Mouse (Mus musculus) myocyte (in vitro differentiated cells): ENCODE results near the gene Kif26b. TPM values are rescaled to one million over a fixed set of nuclear protein-coding genes. Genes with fewer than 3 reads are reported as not detected.

Experiments
- H3K27me3 ChIP-seq: one replicate; pipeline ENCODE4 v1.6.1; 2011; ENCODE audit not compliant: control insufficient read depth, insufficient read depth, insufficient read length
- H3K36me3 ChIP-seq: one replicate; pipeline ENCODE4 v1.6.1; 2011; ENCODE audit not compliant: control insufficient read depth, insufficient read depth
- H3K4me2 ChIP-seq: one replicate; pipeline ENCODE4 v1.6.1; 2011; ENCODE audit warnings: low read depth, control low read depth
- H3K4me3 ChIP-seq: one replicate; pipeline ENCODE4 v1.5.1; 2011; ENCODE audit warnings: mild to moderate bottlenecking, control low read depth, moderate library complexity
- H3K79me2 ChIP-seq: one replicate; pipeline ENCODE4 v1.6.1; 2011; ENCODE audit not compliant: control insufficient read depth, insufficient read depth
- H3ac ChIP-seq: one replicate; pipeline ENCODE4 v1.6.1; 2011; ENCODE audit not compliant: control insufficient read depth, insufficient read length
- CEBPB ChIP-seq: IDR thresholded peaks from 2 replicates; pipeline ENCODE4 v1.6.1; 2011; ENCODE audit warnings: mild to moderate bottlenecking, moderate library complexity; ENCODE audit not compliant: poor library complexity, insufficient read depth, severe bottlenecking
- E2F4 ChIP-seq: IDR thresholded peaks from one replicate; pipeline ENCODE4 v1.6.1; 2011; ENCODE audit warnings: mild to moderate bottlenecking, control low read depth, moderate library complexity; ENCODE audit not compliant: insufficient read depth
- MAX ChIP-seq: IDR thresholded peaks from one replicate; pipeline ENCODE4 v1.6.1; 2011; ENCODE audit warnings: low read depth, mild to moderate bottlenecking, control low read depth
- MYOD1 ChIP-seq, 3 experiments: IDR thresholded peaks; one replicate each; pipeline ENCODE4 v1.6.1; 2011; ENCODE audit warnings: control low read depth in 2 of 3, low read depth in 2 of 3, mild to moderate bottlenecking in 2 of 3, moderate library complexity in 1 of 3; ENCODE audit not compliant: insufficient read length in 2 of 3, control insufficient read depth in 1 of 3
- MYOG ChIP-seq, 3 experiments: IDR thresholded peaks; one replicate each; pipeline ENCODE4 v1.6.1; 2011; ENCODE audit warnings: control low read depth in 2 of 3, low read depth in 2 of 3, mild to moderate bottlenecking in 2 of 3; ENCODE audit not compliant: insufficient read length in 2 of 3, control insufficient read depth in 1 of 3, insufficient read depth in 1 of 3
- POLR2A ChIP-seq: IDR thresholded peaks from one replicate; pipeline ENCODE4 v1.6.1; 2011; ENCODE audit warnings: low read depth, mild to moderate bottlenecking, control low read depth, moderate library complexity; ENCODE audit not compliant: insufficient read length
- POLR2AphosphoS2 ChIP-seq: IDR thresholded peaks from one replicate; pipeline ENCODE4 v1.6.1; 2011; ENCODE audit warnings: low read depth, control low read depth; ENCODE audit not compliant: insufficient read length
- REST ChIP-seq: IDR thresholded peaks from one replicate; pipeline ENCODE4 v1.6.1; 2011; ENCODE audit warnings: mild to moderate bottlenecking, control low read depth, moderate library complexity; ENCODE audit not compliant: insufficient read depth, insufficient read length
- SRF ChIP-seq: IDR thresholded peaks from one replicate; pipeline ENCODE4 v1.6.1; 2011; ENCODE audit warnings: low read depth; ENCODE audit not compliant: control insufficient read depth, insufficient read length
- TCF12 ChIP-seq: IDR thresholded peaks from one replicate; pipeline ENCODE4 v1.6.1; 2011; ENCODE audit warnings: mild to moderate bottlenecking, control low read depth; ENCODE audit not compliant: poor library complexity, insufficient read depth, severe bottlenecking
- TCF3 ChIP-seq: IDR thresholded peaks from one replicate; pipeline ENCODE4 v1.6.1; 2011; ENCODE audit warnings: low read depth, control low read depth; ENCODE audit not compliant: insufficient read length
- USF1 ChIP-seq: IDR thresholded peaks from one replicate; pipeline ENCODE4 v1.6.1; 2011; ENCODE audit warnings: low read depth, mild to moderate bottlenecking, control low read depth, moderate library complexity
- polyA plus RNA-seq: library from polyadenylated mRNA; unstranded; fragments of >200 nt; fragmentation: generic; extraction: Trizol; gene quantifications from one replicate; pipeline ENCODE4 v1.2.1, GENCODE M21; 2012; ENCODE audit warnings: missing spikeins

The Kif26b gene
- polyA plus RNA-seq, 1 experiment = 5.9 TPM

GRCm38 (mm10) chr1:178489127-178489526, 39.8 kb upstream of the Kif26b start:
- H3K79me2 ChIP-seq = no peaks in the 10 kb centered on the region
- no peaks in the 10 kb centered on the region for H3K36me3 ChIP-seq
- no peak overlapping the region for H3K4me2 ChIP-seq
- H3K4me3 ChIP-seq = no peak overlapping the region
- H3K27me3 ChIP-seq = no peaks in the 10 kb centered on the region
- H3ac ChIP-seq = no peak overlapping the region
- no peak for TF ChIP-seq REST
- no peak for TF ChIP-seq MYOD1 (IDR thresholded peaks at IDR 0.05; ENCODE audit: control insufficient read depth in 1 of 3, insufficient read length in 2 of 3, low read depth in 2 of 3)
- no peak for TF ChIP-seq CEBPB
- no peak for TF ChIP-seq USF1
- TF ChIP-seq MYOG (IDR thresholded peaks at IDR 0.05; ENCODE audit: control insufficient read depth in 1 of 3, insufficient read depth in 1 of 3, insufficient read length in 2 of 3, low read depth in 2 of 3) = no peak
- no peak for TF ChIP-seq SRF
- TF ChIP-seq TCF12 = no peak
- no peak for TF ChIP-seq POLR2AphosphoS2
- no peak for TF ChIP-seq TCF3
- TF ChIP-seq E2F4 = no peak
- no peak for TF ChIP-seq MAX
- TF ChIP-seq POLR2A = no peak

GRCm38 (mm10) chr1:178491733-178492132, 37.2 kb upstream of the Kif26b start:
- Histone ChIP-seq H3K4me2 (no peak overlapping the region), H3K4me3 (no peak overlapping the region), H3K79me2 (no peaks in the 10 kb centered on the region), H3ac (no peak overlapping the region), H3K36me3 (no peaks in the 10 kb centered on the region), H3K27me3 (no peaks in the 10 kb centered on the region)
- TF ChIP-seq TCF3 = no peak
- TF ChIP-seq MYOG (IDR thresholded peaks at IDR 0.05; ENCODE audit: control insufficient read depth in 1 of 3, insufficient read depth in 1 of 3, insufficient read length in 2 of 3, low read depth in 2 of 3) = no peak
- no peak for TF ChIP-seq REST

DNA sequence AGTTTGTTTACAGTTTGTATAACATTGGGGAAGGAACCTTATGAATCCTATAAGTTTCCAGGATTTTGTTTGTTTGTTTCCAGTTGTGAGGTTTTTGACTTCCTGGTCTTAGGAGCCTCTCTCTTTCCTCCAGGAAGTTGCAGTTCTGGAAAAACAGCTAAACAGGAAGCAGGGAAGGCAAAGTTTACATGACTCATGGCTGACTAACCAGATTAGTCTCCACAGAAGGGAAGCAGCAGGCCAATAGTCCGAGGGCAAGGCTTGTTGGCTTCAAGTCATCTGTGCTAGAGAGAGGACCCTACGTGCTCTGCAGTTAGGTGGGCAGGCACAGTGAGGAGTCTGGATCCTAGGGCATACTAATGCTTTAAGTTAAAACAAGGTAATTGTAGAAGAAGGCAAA, 36.4 kb upstream of the Kif26b start:
- no peaks in the 10 kb centered on the region for H3K79me2 ChIP-seq
- H3K36me3 ChIP-seq = no peaks in the 10 kb centered on the region
- no peak overlapping the region for H3K4me3 ChIP-seq
- H3ac ChIP-seq = no peak overlapping the region
- TF ChIP-seq POLR2A (no peak), USF1 (no peak), SRF (no peak), E2F4 (no peak), TCF12 (no peak), POLR2AphosphoS2 (no peak), REST (no peak), CEBPB (no peak), MYOD1 (IDR thresholded peaks at IDR 0.05; ENCODE audit: control insufficient read depth in 1 of 3, insufficient read length in 2 of 3, low read depth in 2 of 3) (no peak), TCF3 (no peak), MAX (no peak), MYOG (IDR thresholded peaks at IDR 0.05; ENCODE audit: control insufficient read depth in 1 of 3, insufficient read depth in 1 of 3, insufficient read length in 2 of 3, low read depth in 2 of 3) (no peak)
- peak overlapping the region; percentile 12 for H3K4me2 ChIP-seq
- no peaks in the 10 kb centered on the region for H3K27me3 ChIP-seq

- H3K4me3 ChIP-seq = no peak overlapping the region
- H3K36me3 ChIP-seq = no peaks in the 10 kb centered on the region
- H3K27me3 ChIP-seq = no peaks in the 10 kb centered on the region
- no peak overlapping the region for H3K4me2 ChIP-seq
- no peak overlapping the region for H3ac ChIP-seq
- TF ChIP-seq REST (no peak), TCF3 (no peak), POLR2AphosphoS2 (no peak), CEBPB (no peak), POLR2A (no peak), E2F4 (no peak), USF1 (no peak), TCF12 (no peak)
- no peaks in the 10 kb centered on the region for H3K79me2 ChIP-seq
These were observed 32.7 kb upstream of the Kif26b start for GRCm38 (mm10) chr1:178496186-178496585.

- no peaks in the 10 kb centered on the region for H3K79me2 ChIP-seq
- TF ChIP-seq MYOD1 (IDR thresholded peaks at IDR 0.05; ENCODE audit: control insufficient read depth in 1 of 3, insufficient read length in 2 of 3, low read depth in 2 of 3) = peak in 1 of 3 experiments; percentile 11
- no peak for TF ChIP-seq MAX
- TF ChIP-seq POLR2AphosphoS2 = no peak
These were observed 32.1 kb upstream of the Kif26b start for GRCm38 (mm10) chr1:178496841-178497240.

More at GRCm38 (mm10) chr1:178496841-178497240, 32.1 kb upstream of the Kif26b start:
- H3K4me2 ChIP-seq = no peak overlapping the region
- no peaks in the 10 kb centered on the region for H3K27me3 ChIP-seq
- no peaks in the 10 kb centered on the region for H3K36me3 ChIP-seq
- no peak overlapping the region for H3ac ChIP-seq
- no peak overlapping the region for H3K4me3 ChIP-seq
